Mouse (Mus musculus): ENCODE measurements around the gene Zmiz1.

DNA sequence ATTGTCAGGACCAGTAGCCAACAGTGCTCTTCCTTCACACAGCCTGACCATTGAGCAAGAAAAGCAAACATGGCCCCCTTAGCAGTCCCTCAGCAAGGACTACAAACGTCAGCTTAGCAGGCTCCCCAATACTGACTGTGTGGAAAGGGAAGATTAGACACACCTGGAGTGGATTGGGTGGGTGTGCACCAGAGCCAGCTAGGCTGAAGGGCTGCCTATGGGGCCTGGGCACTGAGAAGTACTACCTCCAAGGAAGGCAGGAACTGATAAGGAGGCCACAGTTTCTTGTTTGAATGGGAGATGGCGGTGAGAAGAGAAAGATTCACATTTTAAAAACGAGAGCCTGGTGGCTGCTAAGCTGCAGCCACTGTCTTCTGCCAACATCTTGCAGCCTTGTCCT lies 208.6 kb downstream of the Zmiz1 start:
- TF ChIP-seq CTCF (IDR thresholded peaks at IDR 0.05; ENCODE audit: control insufficient read depth, insufficient read depth, insufficient read length): no peak
- TF ChIP-seq USF1 (IDR thresholded peaks at IDR 0.05; ENCODE audit: low read depth): no peak
- TF ChIP-seq MAX (IDR thresholded peaks at IDR 0.05): no peak

Measured in C2C12 (cell line).